ENCODE assay signal across 9 mouse cellular contexts in the genomic region with DNA sequence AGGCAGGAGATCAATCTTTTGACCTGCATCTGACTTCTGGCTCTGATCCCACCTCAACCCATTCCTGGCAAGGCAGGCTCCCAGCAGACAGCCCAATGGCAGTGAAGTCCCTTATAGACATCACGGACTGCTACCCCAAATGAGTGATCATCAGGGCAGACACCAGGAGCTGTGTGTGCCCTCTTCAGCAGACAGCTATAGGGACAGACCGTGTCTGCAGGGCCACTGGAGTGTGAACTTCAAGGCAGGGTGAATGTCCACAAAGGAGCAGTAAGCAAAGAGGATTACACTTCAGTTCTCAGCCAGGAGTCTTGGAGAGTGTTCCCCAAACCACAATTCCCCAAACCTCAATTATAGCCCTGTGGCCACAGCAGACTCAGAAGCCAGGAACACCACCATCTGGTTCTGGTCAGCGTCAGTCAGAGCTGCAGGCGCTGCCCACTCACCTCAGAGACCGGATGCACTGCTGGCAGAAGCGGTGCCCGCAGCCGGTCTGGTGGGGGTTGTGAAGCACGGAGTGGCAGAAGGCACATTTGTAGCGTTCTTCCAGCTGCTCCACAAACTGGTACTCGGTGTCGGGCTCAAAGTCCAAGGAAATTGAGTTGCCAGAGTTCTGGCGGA. TPM values are rescaled to one million over a fixed set of nuclear protein-coding genes. Genes with fewer than 3 reads are reported as not detected.
DNase-seq lines count a peak whose midpoint lies in the region; ATAC-seq and TF ChIP-seq lines count a peak whose summit lies in the region.
"Had no signal": no experiment of that assay in that cellular context is flagged by ENCODE, and none has a peak within 500 bp of the region (broad histone marks: within the 10 kb centered on the region; RNA-seq: fewer than 3 reads in every experiment).

No protein-coding gene starts in this region.

- peaks cover 24% of the 10 kb centered on the region for H3K4me1 ChIP-seq in embryonic facial prominence, embryonic 14.5 days (ENCODE audit: control insufficient read depth, insufficient read depth, low read length)
- 0 out of 2 replicates have a peak, but pooled peaks cover 10% of the 10 kb centered on the region for H3K4me1 ChIP-seq in intestine, postnatal 0 days (replicated peaks; ENCODE audit: control insufficient read depth, insufficient read depth, low read length)
- peaks cover 5% of the 10 kb centered on the region for H3K4me1 ChIP-seq in lung, postnatal 0 days (ENCODE audit: insufficient read depth, low read depth, low read length)

- DNase-seq in frontal cortex, postnatal 10 days (ENCODE audit: low spot score in 2 of 2) = no peak
- peak; percentile 92 for DNase-seq in 3134 (ENCODE audit: extremely low read depth, insufficient read length, low spot score)
- peak; percentile 77 for DNase-seq in embryonic facial prominence, embryonic 14.5 days (ENCODE audit: low spot score)
- DNase-seq in lung, postnatal 0 days (ENCODE audit: low spot score) = no peak
- no peak for DNase-seq in thymus, postnatal 0 days (ENCODE audit: low spot score)
- DNase-seq in frontal cortex, postnatal 25 days (ENCODE audit: low spot score in 2 of 2) = no peak

- H3K9ac ChIP-seq in embryonic facial prominence, embryonic 14.5 days (ENCODE audit: low read depth, low read length) = no peak overlapping the region
- no peak overlapping the region for H3K9ac ChIP-seq in intestine, postnatal 0 days (ENCODE audit: low read depth, low read length)
- H3K9ac ChIP-seq in lung, postnatal 0 days (replicated peaks; ENCODE audit: low read depth) = no peak overlapping the region
- H3K9ac ChIP-seq: neural tube, embryonic 13.5 days had no signal

- no peaks in the 10 kb centered on the region for H3K27me3 ChIP-seq in embryonic facial prominence, embryonic 14.5 days (replicated peaks; ENCODE audit: control insufficient read depth, insufficient read depth, low read length)
- no peaks in the 10 kb centered on the region for H3K27me3 ChIP-seq in intestine, postnatal 0 days (replicated peaks; ENCODE audit: control insufficient read depth, insufficient read depth, low read length)
- H3K27me3 ChIP-seq in lung, postnatal 0 days (replicated peaks; ENCODE audit: insufficient read depth, low read length) = no peaks in the 10 kb centered on the region
- H3K27me3 ChIP-seq: neural tube, embryonic 13.5 days had no signal

- H3K4me2 ChIP-seq in embryonic facial prominence, embryonic 14.5 days (ENCODE audit: low read depth, low read length) = peak overlapping the region; percentile 33
- H3K4me2 ChIP-seq in intestine, postnatal 0 days (replicated peaks; ENCODE audit: low read depth) = 0 out of 2 replicates have a peak overlapping the region, but pooled peaks have one; percentile 17
- H3K4me2 ChIP-seq in lung, postnatal 0 days (replicated peaks; ENCODE audit: low read depth, low read length) = peak overlapping the region; percentile 19; the same call in 1 of the 2 replicates
- H3K4me2 ChIP-seq: neural tube, embryonic 13.5 days had no signal

- no peaks in the 10 kb centered on the region for H3K9me3 ChIP-seq in embryonic facial prominence, embryonic 14.5 days (ENCODE audit: control insufficient read depth, low read length)
- H3K9me3 ChIP-seq in intestine, postnatal 0 days (ENCODE audit: control insufficient read depth) = no peaks in the 10 kb centered on the region
- no peaks in the 10 kb centered on the region for H3K9me3 ChIP-seq in lung, postnatal 0 days (ENCODE audit: low read length)
- H3K9me3 ChIP-seq: neural tube, embryonic 13.5 days had no signal

- peaks cover 27% of the 10 kb centered on the region for H3K36me3 ChIP-seq in embryonic facial prominence, embryonic 14.5 days (ENCODE audit: control insufficient read depth, insufficient read depth, low read length)
- H3K36me3 ChIP-seq in intestine, postnatal 0 days (ENCODE audit: control insufficient read depth, insufficient read depth) = peaks cover 36% of the 10 kb centered on the region
- peaks cover 13% of the 10 kb centered on the region; the same call in 1 of the 2 replicates for H3K36me3 ChIP-seq in lung, postnatal 0 days (ENCODE audit: insufficient read depth, low read length)

- H3K4me3 ChIP-seq in embryonic facial prominence, embryonic 14.5 days (ENCODE audit: low read depth, low read length) = no peak overlapping the region
- H3K4me3 ChIP-seq in intestine, postnatal 0 days (ENCODE audit: low read depth, low read length) = no peak overlapping the region
- no peak overlapping the region for H3K4me3 ChIP-seq in lung, postnatal 0 days (ENCODE audit: low read depth, low read length)
- H3K4me3 ChIP-seq: neural tube, embryonic 13.5 days had no signal

- peak; percentile 71; the same call in 1 of the 2 replicates for ATAC-seq in frontal cortex, adult (ENCODE audit: low TSS enrichment)
- peak; percentile 62 for ATAC-seq in embryonic facial prominence, embryonic 14.5 days (ENCODE audit: low read depth)
- ATAC-seq in intestine, postnatal 0 days = no peak
- ATAC-seq in lung, postnatal 0 days = peak; percentile 46

- H3K27ac ChIP-seq in embryonic facial prominence, embryonic 14.5 days (replicated peaks; ENCODE audit: low read depth, low read length) = peak overlapping the region; percentile 3; the same call in 1 of the 2 replicates
- H3K27ac ChIP-seq in intestine, postnatal 0 days (ENCODE audit: low read depth, low read length) = no peak overlapping the region
- 0 out of 2 replicates have a peak overlapping the region, but pooled peaks have one; percentile 9 for H3K27ac ChIP-seq in lung, postnatal 0 days (ENCODE audit: low read length)

- WGBS in embryonic facial prominence, embryonic 14.5 days = 30% methylated on average over 13 of the region's 13 CpGs
- WGBS in intestine, postnatal 0 days = 39% methylated on average over 13 of the region's 13 CpGs
- 33% methylated on average over 13 of the region's 13 CpGs for WGBS in lung, postnatal 0 days

- no peak for TF ChIP-seq EP300 in lung, postnatal 0 days (IDR thresholded peaks at IDR 0.05)

- no peak for TF ChIP-seq CTCF in intestine, postnatal 0 days (IDR thresholded peaks at IDR 0.05; ENCODE audit: low read depth)
- TF ChIP-seq CTCF in lung, postnatal 0 days (IDR thresholded peaks at IDR 0.05) = no peak

RNA-seq across cellular contexts. Expression of a gene that starts 22.3 kb away (rescaled TPM):
- 19.7 and 21.2 TPM in 2 replicates for polyA plus RNA-seq in embryonic facial prominence, embryonic 14.5 days (2014; fragmentation: Nextera tagmentation; extraction: Ambion mirVana)
- 10.3 and 10.4 TPM in 2 replicates for polyA plus RNA-seq in intestine, postnatal 0 days (2015; fragmentation: Nextera tagmentation; extraction: Ambion mirVana)
- polyA plus RNA-seq in lung, postnatal 0 days (2015; fragmentation: Nextera tagmentation; extraction: Ambion mirVana) = 27.0 and 27.1 TPM in 2 replicates
- 13.4 and 15.0 TPM in 2 replicates for polyA plus RNA-seq in thymus, postnatal 0 days (2015; fragmentation: Nextera tagmentation; extraction: Ambion mirVana)

Comparison
In these comparisons a context has a peak if more than half of its experiments do, and no peak if none do; other contexts are left out.
1. DNase-seq: peak in 3134 (single experiment) and embryonic facial prominence, embryonic 14.5 days (single experiment); none in frontal cortex, postnatal 10 days (0 of 2), lung, postnatal 0 days (single experiment), thymus, postnatal 0 days (single experiment) and frontal cortex, postnatal 25 days (0 of 2).
2. Peak in every context shown above with its lines, with median percentiles within 50 percentile points of each other: H3K4me2 ChIP-seq.